Mouse (Mus musculus): ENCODE data around the gene Iqub. TPM values are rescaled to one million over a fixed set of nuclear protein-coding genes. Genes with fewer than 3 reads are reported as not detected.

Gene Iqub
- polyA plus RNA-seq (2015; fragmentation: Illumina TruSeq; extraction: RNeasy Lipid Tissue Mini Kit (QIAGEN cat#74804); ENCODE audit: low read depth, low replicate concordance), result 1.2 TPM

GRCm38 (mm10) chr6:24514552-24515284 is at the start of gene Iqub:
Gene Iqub, minus strand, starts transcription at chr6:24515067.

GRCm38 (mm10) chr6:24528064-24528243 is 13.1 kb upstream of the Iqub start, which contains the start of gene Asb15:
Gene Asb15, plus strand, starts transcription at chr6:24528144.

DNA sequence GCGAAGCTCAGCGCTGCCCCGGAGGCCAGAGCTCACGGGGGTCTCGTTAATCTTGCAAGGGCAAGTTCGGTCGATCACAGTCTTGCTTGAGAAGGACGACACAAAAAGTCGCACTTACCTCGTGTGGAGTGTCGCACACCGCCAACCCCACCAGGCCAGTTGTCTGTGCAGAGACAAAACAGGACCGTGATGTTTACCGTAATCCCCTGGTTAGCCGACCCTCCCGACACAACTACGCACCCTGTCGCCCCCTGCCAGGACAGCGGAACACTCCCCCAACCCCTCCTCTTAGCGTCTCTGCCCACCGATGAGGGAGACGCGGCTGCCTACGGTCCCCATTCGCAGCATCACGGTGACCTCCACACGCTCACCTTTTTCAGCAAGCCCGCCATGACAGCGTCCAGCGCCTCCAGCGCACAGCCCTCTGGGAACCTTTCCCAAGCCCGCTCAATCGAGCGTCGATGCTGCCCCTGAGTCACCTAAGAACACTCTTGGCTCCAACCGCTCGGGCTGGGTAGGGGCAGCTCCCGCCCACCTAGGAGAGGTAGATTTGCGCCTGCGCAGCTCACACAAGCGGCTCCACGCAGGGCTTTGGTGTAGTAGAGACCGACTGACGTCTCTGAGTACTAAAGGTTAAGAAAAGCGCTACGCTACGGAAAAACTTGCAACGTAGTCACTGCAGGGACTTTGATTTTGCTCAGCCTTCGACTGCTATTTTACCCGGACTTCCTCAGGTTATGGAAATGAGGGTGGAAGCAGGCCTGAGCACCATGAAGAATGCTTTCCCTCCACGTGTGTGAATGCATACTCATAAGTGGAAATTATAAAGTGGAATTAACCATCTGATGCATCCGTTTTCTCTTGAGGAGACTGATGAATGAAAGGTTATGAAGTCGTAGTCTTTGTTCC is 12.5 kb upstream of the Iqub start, which contains the start of gene Ndufa5:
Ndufa5 (minus strand) TSS at position 859 of the 909 bp plus-strand sequence.

Other genes with a start within 250 kb of the Iqub start
- gene Ndufa5, start 12.9 kb upstream of the Iqub start, polyA plus RNA-seq (2015; fragmentation: Illumina TruSeq; extraction: RNeasy Lipid Tissue Mini Kit (QIAGEN cat#74804); ENCODE audit: low read depth, low replicate concordance), result 346 TPM
- gene Asb15, start 13.1 kb upstream of the Iqub start, polyA plus RNA-seq (2015; fragmentation: Illumina TruSeq; extraction: RNeasy Lipid Tissue Mini Kit (QIAGEN cat#74804); ENCODE audit: low read depth, low replicate concordance), result not detected
- not detected for gene Lmod2, start 82.7 kb upstream of the Iqub start, polyA plus RNA-seq (2015; fragmentation: Illumina TruSeq; extraction: RNeasy Lipid Tissue Mini Kit (QIAGEN cat#74804); ENCODE audit: low read depth, low replicate concordance)
- 73.8 TPM for gene Wasl, start 149.9 kb upstream of the Iqub start, polyA plus RNA-seq (2015; fragmentation: Illumina TruSeq; extraction: RNeasy Lipid Tissue Mini Kit (QIAGEN cat#74804); ENCODE audit: low read depth, low replicate concordance)
- gene Hyal6, start 218.2 kb upstream of the Iqub start, polyA plus RNA-seq (2015; fragmentation: Illumina TruSeq; extraction: RNeasy Lipid Tissue Mini Kit (QIAGEN cat#74804); ENCODE audit: low read depth, low replicate concordance), result not detected
- not detected for gene Hyal4, start 233.3 kb upstream of the Iqub start, polyA plus RNA-seq (2015; fragmentation: Illumina TruSeq; extraction: RNeasy Lipid Tissue Mini Kit (QIAGEN cat#74804); ENCODE audit: low read depth, low replicate concordance)

Data from brain, adult 10 weeks (tissue).